In the genomic region with DNA sequence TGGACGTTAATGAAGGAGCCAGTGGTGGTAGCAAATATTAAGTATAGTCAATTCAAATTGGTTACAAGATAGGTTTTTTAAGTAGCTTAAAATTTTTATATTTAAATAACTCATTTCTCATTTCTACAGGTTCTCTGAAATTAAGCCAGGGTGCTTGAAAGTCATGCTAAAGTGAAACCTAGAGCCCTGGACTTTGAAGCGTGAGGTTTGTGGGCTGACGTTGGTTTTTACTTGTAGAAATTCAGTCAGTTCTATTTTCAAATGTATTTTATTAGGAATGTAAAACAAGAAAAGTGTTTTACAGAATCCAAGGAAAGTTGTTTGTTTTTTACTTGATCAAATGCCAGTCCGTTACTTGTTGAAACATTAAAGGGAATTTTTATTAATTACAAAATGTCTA, we compare ENCODE assay signal across 27 mouse cellular contexts. TPM values are rescaled to one million over a fixed set of nuclear protein-coding genes. Genes with fewer than 3 reads are reported as not detected.
DNase-seq lines count a peak whose midpoint lies in the region; ATAC-seq lines count a peak whose summit lies in the region.
"Had no signal": no experiment of that assay in that cellular context is flagged by ENCODE, and none has a peak within 500 bp of the region (broad histone marks: within the 10 kb centered on the region; RNA-seq: fewer than 3 reads in every experiment).

No protein-coding gene starts in this region.

- no peak overlapping the region for H3K4me2 ChIP-seq in midbrain, embryonic 15.5 days
- H3K4me2 ChIP-seq: embryonic facial prominence, embryonic 13.5 days; embryonic facial prominence, embryonic 15.5 days; forebrain, embryonic 12.5 days had no signal

- peaks cover 11% of the 10 kb centered on the region; the same call in 1 of the 2 replicates for H3K36me3 ChIP-seq in midbrain, embryonic 15.5 days (replicated peaks)

- H3K27ac ChIP-seq in midbrain, embryonic 15.5 days: no peak overlapping the region
- H3K27ac ChIP-seq: embryonic facial prominence, embryonic 13.5 days; embryonic facial prominence, embryonic 15.5 days; forebrain, embryonic 10.5 days; forebrain, embryonic 12.5 days had no signal

- no peak for ATAC-seq in midbrain, embryonic 15.5 days (replicated peaks)
- ATAC-seq: forebrain, embryonic 14.5 days; forebrain, embryonic 16.5 days; Patski had no signal

- no peak overlapping the region for H3K4me3 ChIP-seq in midbrain, embryonic 15.5 days
- H3K4me3 ChIP-seq: embryonic facial prominence, embryonic 13.5 days; embryonic facial prominence, embryonic 15.5 days; erythroblast, embryonic 14.5 days; forebrain, embryonic 10.5 days; forebrain, embryonic 12.5 days had no signal

- no peak overlapping the region for H3K9ac ChIP-seq in midbrain, embryonic 15.5 days
- H3K9ac ChIP-seq: embryonic facial prominence, embryonic 13.5 days; embryonic facial prominence, embryonic 15.5 days; forebrain, embryonic 12.5 days had no signal

- H3K9me3 ChIP-seq in midbrain, embryonic 15.5 days: no peaks in the 10 kb centered on the region
- H3K9me3 ChIP-seq: embryonic facial prominence, embryonic 13.5 days; embryonic facial prominence, embryonic 15.5 days; forebrain, embryonic 10.5 days; forebrain, embryonic 12.5 days; G1E had no signal

- DNase-seq in heart, adult 11 months: peak; percentile 39
- no peak for DNase-seq in heart, adult 9 months (ENCODE audit: low spot score in 2 of 2)
- peak; percentile 47 for DNase-seq in T-cell, adult 2 months (ENCODE audit: low spot score)
- peak; percentile 61 for DNase-seq in naive thymus-derived CD4-positive, alpha-beta T cell, adult 2 months (ENCODE audit: low read depth)
- DNase-seq in lung, postnatal 4 days: no peak
- DNase-seq: adrenal gland, adult 2 months; adrenal gland, postnatal 10 days; adrenal gland, postnatal 25 days; cerebellum, adult 11 months; cerebellum, adult 18-20 months; cerebellum, adult 8-10 months; cerebellum, adult 9-11 months; cerebellum, postnatal 14 days; cerebellum, postnatal 36 days; embryo, embryonic 11 days had no signal

- H3K27me3 ChIP-seq in midbrain, embryonic 15.5 days (replicated peaks): no peaks in the 10 kb centered on the region
- H3K27me3 ChIP-seq: CH12.LX; embryonic facial prominence, embryonic 13.5 days; embryonic facial prominence, embryonic 15.5 days; forebrain, embryonic 12.5 days; Patski had no signal

- 96% methylated on average over 4 of the region's 4 CpGs for WGBS in midbrain, embryonic 15.5 days

- no peaks in the 10 kb centered on the region for H3K4me1 ChIP-seq in midbrain, embryonic 15.5 days
- H3K4me1 ChIP-seq: embryonic facial prominence, embryonic 13.5 days; embryonic facial prominence, embryonic 15.5 days; forebrain, embryonic 10.5 days; forebrain, embryonic 12.5 days had no signal

RNA-seq across cellular contexts. Expression of a gene that starts 34.5 kb away (rescaled TPM):
- polyA plus RNA-seq in midbrain, embryonic 15.5 days (2015; fragmentation: Nextera tagmentation; extraction: Ambion mirVana): 0.41 and 0.52 TPM in 2 replicates
- polyA plus RNA-seq: C2C12; erythroblast, embryonic 14.5 days; G1E had no signal

Comparison
In these comparisons a context has a peak if more than half of its experiments do, and no peak if none do; other contexts are left out.
1. DNase-seq: peak in heart, adult 11 months (single experiment), T-cell, adult 2 months (single experiment) and naive thymus-derived CD4-positive, alpha-beta T cell, adult 2 months (single experiment); none in heart, adult 9 months (0 of 2) and lung, postnatal 4 days (0 of 2).